Mouse (Mus musculus) lung, adult 2 months (tissue): ENCODE data around the gene E4f1.

Experiments
- CTCF ChIP-seq: fragments of 200-500 bp; IDR thresholded peaks from 2 replicates; pipeline ENCODE4 v1.5.1; 2011; ENCODE audit warnings: mild to moderate bottlenecking, low read length, control low read depth; ENCODE audit not compliant: insufficient read depth
- POLR2A ChIP-seq: fragments of 200-500 bp; IDR thresholded peaks from 2 replicates; pipeline ENCODE4 v1.6.1; 2011; ENCODE audit warnings: low read depth, mild to moderate bottlenecking, control low read depth, low read length, borderline replicate concordance; ENCODE audit errors: extremely low read depth

- TF ChIP-seq CTCF: no peak
- TF ChIP-seq POLR2A: no peak
Measured at GRCm38 (mm10) chr17:24462932-24463331, 7.2 kb downstream of the E4f1 start.
